Mouse (Mus musculus) brain, embryonic 14.5 days (tissue): ENCODE data around the gene Zfp13. TPM values are rescaled to one million over a fixed set of nuclear protein-coding genes. Genes with fewer than 3 reads are reported as not detected.

ENCODE experiments used
- DNase-seq: peaks from one replicate; pipeline ENCODE4 v3.0.0-alpha.2; 2011; ENCODE audit warnings: low read depth
- CTCF ChIP-seq: fragments of 200-500 bp; IDR thresholded peaks from 2 replicates; pipeline ENCODE4 v1.5.1; 2012; ENCODE audit warnings: inconsistent platforms, mild to moderate bottlenecking, moderate library complexity, borderline replicate concordance; ENCODE audit not compliant: insufficient read depth, insufficient read length; ENCODE audit errors: extremely low read depth
- POLR2A ChIP-seq: fragments of 200-500 bp; IDR thresholded peaks from 2 replicates; pipeline ENCODE4 v1.6.1; 2012; ENCODE audit warnings: mild to moderate bottlenecking, inconsistent platforms, borderline replicate concordance; ENCODE audit not compliant: poor library complexity, insufficient read depth, insufficient read length, severe bottlenecking; ENCODE audit errors: extremely low read depth
- polyA plus RNA-seq: library from polyadenylated mRNA; depleted of rRNA; stranded (reverse); fragments of >200 nt; gene quantifications from 2 replicates; pipeline ENCODE4 v1.2.3, GENCODE M21; 2012

Gene Zfp13
- polyA plus RNA-seq, 1 experiment = 46.8 TPM

DNA sequence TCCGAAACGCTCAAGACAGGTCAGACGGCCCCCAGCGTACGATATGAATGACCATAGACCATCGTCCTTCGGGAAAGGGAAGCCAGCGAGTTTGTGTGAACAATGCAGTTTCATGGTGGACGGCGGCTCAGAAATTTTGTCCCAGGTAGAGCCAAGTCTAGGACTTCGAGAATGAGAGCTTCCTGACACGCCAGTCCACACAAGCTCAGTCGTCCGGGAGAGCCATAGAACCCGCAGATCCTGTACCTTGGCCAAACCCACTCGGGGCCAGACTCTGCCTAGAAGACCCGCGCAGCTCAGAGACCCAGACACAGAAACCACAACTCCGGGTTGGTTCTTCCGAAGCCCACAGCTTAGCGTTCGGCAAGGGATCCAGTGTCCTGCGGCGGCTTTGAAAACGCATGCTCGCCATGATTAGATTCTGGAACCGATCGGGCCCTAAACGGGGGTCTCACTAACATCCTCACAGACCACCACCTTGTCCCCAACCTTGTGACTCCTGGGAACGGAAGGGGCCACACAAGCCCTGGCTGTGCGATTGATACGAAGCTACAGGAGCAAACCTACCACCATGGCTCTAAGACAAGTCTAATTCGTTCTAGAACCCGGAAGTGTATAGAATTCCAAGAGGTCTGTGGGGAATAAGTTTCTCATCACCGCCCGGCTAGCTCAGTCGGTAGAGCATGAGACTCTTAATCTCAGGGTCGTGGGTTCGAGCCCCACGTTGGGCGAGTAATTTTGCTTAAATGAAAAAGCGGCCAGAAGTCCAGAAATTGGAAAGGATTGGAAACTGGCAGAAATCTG is 52.4 kb downstream of the Zfp13 start:
- no peak for TF ChIP-seq CTCF
- no peak for TF ChIP-seq POLR2A
- DNase-seq = peak; percentile 91

DNA sequence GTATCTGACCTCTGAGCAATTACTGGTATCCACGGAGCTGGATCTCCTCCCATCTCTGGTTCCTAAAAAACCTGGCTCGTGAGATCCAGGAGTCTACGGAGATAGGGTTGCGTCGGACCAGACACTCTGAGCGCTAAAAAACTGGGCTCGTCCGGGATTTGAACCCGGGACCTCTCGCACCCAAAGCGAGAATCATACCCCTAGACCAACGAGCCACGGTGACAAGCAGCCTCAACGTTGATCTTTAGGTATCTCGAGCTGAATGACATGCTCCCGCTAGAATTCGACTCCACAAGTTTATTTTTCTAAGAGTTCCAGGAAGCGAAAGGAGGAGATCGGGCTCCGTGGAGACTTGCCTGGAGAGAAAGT is 53.0 kb downstream of the Zfp13 start:
- DNase-seq = peak; percentile 82
- no peak for TF ChIP-seq POLR2A
- no peak for TF ChIP-seq CTCF

DNA sequence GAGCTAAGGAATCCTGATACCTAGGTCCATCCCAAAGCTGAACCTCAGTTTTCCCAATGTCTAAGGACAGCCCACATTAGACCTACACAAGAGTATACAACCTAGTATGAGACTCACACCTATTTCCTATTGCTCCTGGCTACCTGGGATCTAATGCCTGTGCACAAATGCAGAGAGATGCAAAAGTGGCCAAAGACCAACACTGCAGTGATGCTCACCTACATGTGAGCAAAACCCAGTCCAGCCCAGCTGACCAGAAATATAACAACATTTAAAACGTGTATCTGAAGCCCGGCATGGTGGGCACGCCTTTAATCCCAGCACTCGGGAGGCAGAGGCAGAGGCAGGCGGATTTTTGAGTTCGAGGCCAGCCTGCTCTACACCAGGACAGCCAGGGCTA is 53.4 kb downstream of the Zfp13 start:
- no peak for DNase-seq
- TF ChIP-seq CTCF = no peak

DNA sequence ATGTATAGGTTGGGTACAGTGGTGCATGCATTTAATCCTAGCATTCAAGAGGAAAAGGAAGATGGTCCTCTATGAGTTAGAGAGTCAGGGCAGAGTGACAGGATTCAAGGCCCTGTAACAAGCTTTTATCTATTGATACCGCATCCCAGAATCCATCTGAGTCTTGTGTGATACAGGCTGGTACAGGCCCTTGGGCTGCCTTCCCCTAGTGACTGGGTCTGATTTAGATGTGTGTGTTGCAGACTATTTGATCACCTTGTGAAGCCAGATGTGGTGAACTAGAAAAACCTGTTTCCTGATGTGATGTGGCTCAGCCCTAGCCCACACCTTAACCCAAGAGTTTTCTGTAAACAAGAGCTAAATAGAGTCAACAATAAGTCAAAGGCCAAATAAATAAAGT is 54.5 kb downstream of the Zfp13 start:
- no peak for DNase-seq

DNA sequence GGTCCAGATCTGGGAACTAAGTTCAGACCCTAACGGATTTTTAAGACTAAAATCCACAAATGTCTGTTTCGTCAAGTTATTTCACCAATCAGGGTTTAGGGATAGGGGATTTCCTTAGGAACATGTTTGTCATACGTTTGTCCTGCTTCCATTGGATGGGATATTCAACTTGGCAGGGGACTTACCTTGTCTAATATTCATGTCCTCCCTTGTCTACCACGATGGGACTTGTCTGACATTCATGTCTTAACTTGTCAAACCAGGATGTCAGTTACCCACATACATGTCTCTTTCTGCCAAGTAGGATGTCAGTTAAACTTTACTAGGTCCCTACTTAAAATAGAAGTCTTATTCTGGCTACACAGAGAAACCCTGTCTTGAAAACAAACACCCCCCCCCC is 55.3 kb downstream of the Zfp13 start:
- no peak for TF ChIP-seq POLR2A
- no peak for TF ChIP-seq CTCF

More for the DNA sequence above, 54.5 kb downstream of the Zfp13 start:
- TF ChIP-seq CTCF (no peak), POLR2A (no peak)

DNA sequence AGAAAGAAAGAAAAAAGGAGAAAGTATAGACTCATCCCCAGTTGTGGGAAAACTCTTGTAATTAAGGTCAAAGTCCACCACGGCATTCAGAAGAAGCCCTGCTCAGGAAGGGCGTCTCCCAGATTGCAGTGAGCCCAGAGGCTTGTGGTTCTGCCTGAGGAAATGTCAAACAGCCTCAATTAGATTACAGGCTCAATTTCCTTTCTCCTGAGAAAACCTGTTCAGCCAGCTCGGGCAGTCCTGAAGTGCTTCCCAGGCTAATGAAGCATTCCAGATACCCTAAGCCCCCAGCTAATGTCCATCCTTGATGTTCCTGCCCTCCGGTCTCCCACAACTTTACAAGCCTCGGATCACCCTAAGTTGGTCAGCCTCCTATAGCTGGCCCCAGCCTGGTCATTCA is 56.0 kb downstream of the Zfp13 start:
- no peak for TF ChIP-seq CTCF

More for the DNA sequence above, 55.3 kb downstream of the Zfp13 start:
- no peak for DNase-seq

DNA sequence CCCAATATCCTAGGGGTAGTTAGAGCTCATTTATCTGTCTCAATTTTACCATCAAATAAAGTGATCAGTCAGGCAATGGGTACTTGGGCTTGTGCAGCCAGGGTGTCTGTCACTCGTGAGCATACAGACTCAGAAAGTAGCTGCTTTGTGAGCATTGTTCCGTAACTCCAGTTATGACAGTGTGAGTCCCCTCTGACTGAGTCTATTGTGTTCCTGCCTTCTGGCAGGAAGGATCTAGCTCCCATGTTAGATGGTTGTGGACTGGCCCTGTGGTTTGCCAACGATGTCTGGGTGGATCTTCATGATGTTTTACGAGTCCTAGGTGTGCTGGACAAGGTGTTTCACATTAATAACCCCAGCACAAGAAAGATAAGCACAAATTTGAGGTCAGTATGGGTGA is 56.5 kb downstream of the Zfp13 start:
- no peak for TF ChIP-seq POLR2A
- no peak for TF ChIP-seq CTCF
- DNase-seq = no peak

More for the DNA sequence above, 56.0 kb downstream of the Zfp13 start:
- no peak for DNase-seq

DNA sequence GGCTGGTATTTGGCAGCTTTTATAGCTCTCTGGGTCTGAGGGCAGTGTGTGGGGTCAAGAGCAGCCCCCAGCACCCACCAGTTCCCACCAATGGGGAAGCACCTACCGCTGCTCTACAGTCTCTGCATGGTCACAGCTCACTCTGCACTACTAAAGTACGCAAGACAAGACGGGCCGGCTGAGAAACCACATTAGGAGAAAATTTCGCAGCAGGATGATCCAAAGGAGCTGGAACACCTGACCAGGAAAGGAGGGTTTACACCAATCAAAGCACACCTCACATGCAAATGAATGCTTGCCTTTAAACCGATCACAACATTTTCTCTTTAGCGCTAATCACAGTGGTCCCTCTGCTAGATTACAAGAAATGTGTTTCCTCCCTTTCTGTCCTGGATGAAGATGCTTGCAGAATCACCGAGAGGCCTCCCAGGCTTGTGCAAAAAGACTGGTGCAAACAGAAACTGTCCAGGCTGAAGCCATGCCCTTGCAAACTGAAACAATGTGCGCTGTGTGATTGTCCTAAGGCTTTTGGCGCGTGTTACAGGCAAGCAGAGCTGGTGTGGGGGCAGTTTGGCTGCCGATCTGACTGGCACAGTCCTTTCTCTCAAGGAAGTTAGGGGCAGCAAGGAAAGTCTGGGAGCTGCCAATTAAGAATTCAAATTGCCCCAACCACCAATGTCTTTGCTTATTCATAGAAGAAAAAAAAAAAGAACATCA is 57.1 kb downstream of the Zfp13 start:
- TF ChIP-seq CTCF = no peak
- TF ChIP-seq POLR2A = no peak

DNA sequence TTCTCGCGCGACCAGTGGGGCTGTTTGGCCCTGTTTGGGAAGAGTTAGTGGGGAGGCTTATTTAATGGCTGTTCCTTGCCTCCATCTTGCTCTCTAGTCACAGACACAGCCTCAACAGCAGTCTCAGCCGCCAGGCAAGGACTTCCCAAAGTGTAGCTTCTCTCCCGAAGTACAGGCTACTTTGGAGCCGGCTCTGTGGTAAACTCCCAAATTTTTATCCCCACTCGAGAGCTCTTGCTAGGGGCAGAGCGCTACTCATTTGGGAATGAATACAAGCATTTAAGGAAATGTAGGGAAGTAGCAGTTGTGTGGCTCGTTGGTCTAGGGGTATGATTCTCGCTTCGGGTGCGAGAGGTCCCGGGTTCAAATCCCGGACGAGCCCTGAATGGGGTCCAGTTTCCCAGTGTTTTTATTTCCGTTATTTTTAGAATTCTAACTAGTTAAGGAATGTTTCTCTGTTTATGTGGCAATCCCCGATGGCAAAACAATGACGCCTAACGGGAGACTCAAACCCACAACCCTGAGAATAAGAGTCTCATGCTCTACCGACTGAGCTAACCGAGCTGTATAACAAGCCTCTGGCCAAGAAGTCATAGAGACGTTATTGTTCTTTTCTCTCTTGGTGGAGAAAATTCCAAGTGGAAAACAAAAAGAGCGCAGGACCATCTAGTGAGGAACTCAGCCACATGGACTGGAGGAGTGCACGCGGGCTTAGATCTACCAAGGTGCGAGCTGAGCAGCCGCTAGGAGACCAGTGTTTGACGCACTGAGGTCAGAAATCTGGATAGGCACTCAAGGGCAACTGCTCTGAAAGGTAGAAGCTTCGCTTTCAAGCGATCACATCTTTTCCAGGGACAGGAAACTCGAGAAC is 58.4 kb downstream of the Zfp13 start:
- DNase-seq = no peak
- no peak for TF ChIP-seq POLR2A
- no peak for TF ChIP-seq CTCF

More for the DNA sequence above, 57.1 kb downstream of the Zfp13 start:
- DNase-seq = peak; percentile 44

DNA sequence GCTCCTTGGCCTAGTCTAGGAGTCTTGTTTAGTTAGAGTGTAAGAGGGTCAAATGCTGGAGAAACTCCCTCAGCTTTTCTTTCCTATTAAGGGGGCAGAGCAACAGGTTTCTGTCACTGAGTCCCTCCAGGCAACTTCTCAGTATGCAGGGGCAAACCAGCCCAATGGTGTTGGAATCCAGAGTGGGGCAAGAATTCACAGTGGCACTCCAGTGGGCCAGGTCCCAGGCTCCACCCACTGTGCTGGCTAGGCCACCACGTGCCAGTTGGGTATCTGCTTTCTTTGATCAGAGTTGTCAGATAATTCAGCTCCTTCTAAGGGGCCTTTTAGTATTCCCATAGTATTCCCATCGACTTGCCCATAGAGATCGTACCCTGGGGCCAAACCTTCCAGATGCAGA is 59.2 kb downstream of the Zfp13 start:
- DNase-seq = no peak
- TF ChIP-seq POLR2A = no peak
- no peak for TF ChIP-seq CTCF

DNA sequence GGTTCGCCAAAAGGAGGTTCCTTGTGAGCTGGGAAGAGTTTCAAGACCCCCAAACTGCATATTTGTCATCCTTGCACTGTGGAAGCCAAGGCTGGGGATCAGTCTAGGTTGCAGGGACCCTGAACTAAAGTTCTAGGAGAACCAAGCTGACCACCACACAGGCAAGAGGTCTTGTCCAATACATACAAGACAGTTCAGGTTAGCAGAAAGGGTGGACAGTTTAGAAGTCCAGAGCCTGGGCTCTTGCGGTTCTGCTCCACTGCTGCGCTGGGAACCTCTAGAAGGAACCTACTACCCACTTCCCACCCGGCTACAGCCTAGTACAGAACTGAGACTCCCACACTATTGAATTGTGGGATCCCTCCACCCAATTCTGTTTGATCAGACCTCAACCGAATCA is 59.7 kb downstream of the Zfp13 start:
- DNase-seq = no peak
- TF ChIP-seq CTCF (no peak), POLR2A (no peak)
